Mouse (Mus musculus) MEL (cell line): ENCODE data around the gene Cep295nl. TPM values are rescaled to one million over a fixed set of nuclear protein-coding genes. Genes with fewer than 3 reads are reported as not detected.

Source experiments
- DNase-seq: peaks from one replicate; pipeline ENCODE4 v3.0.0; 2011; ENCODE audit warnings: low read depth, low spot score
- H3K27ac ChIP-seq: 2 replicates; pipeline ENCODE4 v1.5.1; 2012; ENCODE audit warnings: low read depth, mild to moderate bottlenecking, control low read depth, low read length, moderate library complexity; ENCODE audit not compliant: control insufficient read depth
- H3K27me3 ChIP-seq, 2 experiments: fragments of 150-350 bp in 1 of 2; sonication (generic) in 1 of 2; 2 replicates each; pipeline ENCODE4 v1.6.1; 2012; ENCODE audit warnings: low read length in 2 of 2, mild to moderate bottlenecking in 2 of 2, improper control_type of control experiment in 1 of 2, moderate library complexity in 1 of 2; ENCODE audit not compliant: insufficient read depth in 2 of 2, control insufficient read depth in 1 of 2
- H3K36me3 ChIP-seq, 2 experiments: 2 replicates each; pipeline ENCODE4 v1.6.1; 2012 to 2014; ENCODE audit warnings: low read length in 2 of 2, improper control_type of control experiment in 1 of 2, inconsistent platforms in 1 of 2, mild to moderate bottlenecking in 1 of 2; ENCODE audit not compliant: insufficient read depth in 2 of 2, control insufficient read depth in 1 of 2
- H3K4me1 ChIP-seq, 2 experiments: fragments of 150-350 bp in 1 of 2; sonication (generic) in 1 of 2; 2 replicates each; pipeline ENCODE4 v1.6.1; 2012; ENCODE audit warnings: low read length in 2 of 2, improper control_type of control experiment in 1 of 2, mild to moderate bottlenecking in 1 of 2; ENCODE audit not compliant: insufficient read depth in 2 of 2, control insufficient read depth in 1 of 2
- H3K4me3 ChIP-seq, 2 experiments: fragments of 150-350 bp in 1 of 2; sonication (generic) in 1 of 2; 2 replicates each; pipeline ENCODE4 v1.5.1; 2012; ENCODE audit warnings: low read depth in 2 of 2, low read length in 2 of 2, mild to moderate bottlenecking in 2 of 2, moderate library complexity in 2 of 2, control low read depth in 1 of 2, improper control_type of control experiment in 1 of 2; ENCODE audit not compliant: control insufficient read depth in 1 of 2, insufficient read depth in 1 of 2
- H3K79me2 ChIP-seq: 2 replicates; pipeline ENCODE4 v1.6.1; 2012; ENCODE audit warnings: mild to moderate bottlenecking, low read length, moderate library complexity; ENCODE audit not compliant: control insufficient read depth, poor library complexity, insufficient read depth
- H3K9ac ChIP-seq: 2 replicates; pipeline ENCODE4 v1.6.1; 2012; ENCODE audit warnings: low read depth, mild to moderate bottlenecking, control low read depth, low read length, moderate library complexity; ENCODE audit not compliant: control insufficient read depth, poor library complexity, severe bottlenecking
- H3K9me3 ChIP-seq: fragments of 150-350 bp; sonication (generic); replicated peaks from 2 replicates; pipeline ENCODE4 v1.6.1; 2012; ENCODE audit warnings: mild to moderate bottlenecking, low read length, improper control_type of control experiment, moderate library complexity; ENCODE audit not compliant: insufficient read depth
- BHLHE40 ChIP-seq: IDR thresholded peaks from 2 replicates; pipeline ENCODE4 v1.6.1; 2012; ENCODE audit warnings: low read depth, mild to moderate bottlenecking, inconsistent platforms, low read length, improper control_type of control experiment, borderline replicate concordance
- CHD2 ChIP-seq: IDR thresholded peaks from 2 replicates; pipeline ENCODE4 v1.6.1; 2011; ENCODE audit warnings: low read length, improper control_type of control experiment
- E2F4 ChIP-seq: IDR thresholded peaks from 2 replicates; pipeline ENCODE4 v1.6.1; 2011; ENCODE audit warnings: low read depth, low read length, improper control_type of control experiment, borderline replicate concordance
- ETS1 ChIP-seq: IDR thresholded peaks from 2 replicates; pipeline ENCODE4 v1.6.1; 2012; ENCODE audit warnings: low read depth, mild to moderate bottlenecking, inconsistent platforms, low read length, improper control_type of control experiment, moderate library complexity
- GABPA ChIP-seq: IDR thresholded peaks from 2 replicates; pipeline ENCODE4 v1.6.1; 2012; ENCODE audit warnings: low read depth, mild to moderate bottlenecking, inconsistent platforms, low read length, improper control_type of control experiment, moderate library complexity
- HCFC1 ChIP-seq: IDR thresholded peaks from 2 replicates; pipeline ENCODE4 v1.6.1; 2012; ENCODE audit warnings: low read depth, mild to moderate bottlenecking, inconsistent platforms, low read length, improper control_type of control experiment, moderate library complexity
- MAFK ChIP-seq: IDR thresholded peaks from 2 replicates; pipeline ENCODE4 v1.6.1; 2011; ENCODE audit warnings: low read depth, mild to moderate bottlenecking, low read length, improper control_type of control experiment, borderline replicate concordance
- MAX ChIP-seq: IDR thresholded peaks from 2 replicates; pipeline ENCODE4 v1.6.1; 2011; ENCODE audit warnings: low read length, improper control_type of control experiment
- MAZ ChIP-seq: IDR thresholded peaks from 2 replicates; pipeline ENCODE4 v1.6.1; 2012; ENCODE audit warnings: low read depth, mild to moderate bottlenecking, inconsistent platforms, low read length, improper control_type of control experiment
- MEF2A ChIP-seq: IDR thresholded peaks from 2 replicates; pipeline ENCODE4 v1.6.1; 2014; ENCODE audit warnings: low read depth, mild to moderate bottlenecking, inconsistent platforms, low read length, improper control_type of control experiment; ENCODE audit not compliant: poor library complexity, insufficient replicate concordance, severe bottlenecking; ENCODE audit errors: extremely low read depth
- MXI1 ChIP-seq: IDR thresholded peaks from 2 replicates; pipeline ENCODE4 v1.6.1; 2011; ENCODE audit warnings: mild to moderate bottlenecking, low read depth, low read length, improper control_type of control experiment
- MYB ChIP-seq: IDR thresholded peaks from 2 replicates; pipeline ENCODE4 v1.6.1; 2011; ENCODE audit warnings: mild to moderate bottlenecking, low read depth, low read length, improper control_type of control experiment
- MYC ChIP-seq: IDR thresholded peaks from 2 replicates; pipeline ENCODE4 v1.6.1; 2011; ENCODE audit warnings: low read depth, mild to moderate bottlenecking, low read length, improper control_type of control experiment, moderate library complexity
- NELFE ChIP-seq: IDR thresholded peaks from 2 replicates; pipeline ENCODE4 v1.6.1; 2011; ENCODE audit warnings: low read depth, low read length, improper control_type of control experiment
- NRF1 ChIP-seq: IDR thresholded peaks from 2 replicates; pipeline ENCODE4 v1.6.1; 2014; ENCODE audit warnings: low read depth, mild to moderate bottlenecking, inconsistent platforms, low read length, improper control_type of control experiment, moderate library complexity; ENCODE audit not compliant: poor library complexity, insufficient read depth, severe bottlenecking
- POLR2A ChIP-seq, 2 experiments: IDR thresholded peaks; 2 replicates each; pipeline ENCODE4 v1.6.1; 2011 to 2012; ENCODE audit warnings: low read length in 2 of 2, mild to moderate bottlenecking in 2 of 2, control low read depth in 1 of 2, improper control_type of control experiment in 1 of 2, low read depth in 1 of 2, moderate library complexity in 1 of 2; ENCODE audit not compliant: control insufficient read depth in 1 of 2, insufficient read depth in 1 of 2, poor library complexity in 1 of 2
- POLR2AphosphoS2 ChIP-seq: IDR thresholded peaks from 2 replicates; pipeline ENCODE4 v1.6.1; 2011; ENCODE audit warnings: low read length, improper control_type of control experiment
- RAD21 ChIP-seq: IDR thresholded peaks from 2 replicates; pipeline ENCODE4 v1.6.1; 2011; ENCODE audit warnings: mild to moderate bottlenecking, low read depth, low read length, improper control_type of control experiment
- SIN3A ChIP-seq: IDR thresholded peaks from 2 replicates; pipeline ENCODE4 v1.6.1; 2012; ENCODE audit warnings: low read length, improper control_type of control experiment, inconsistent platforms
- TAL1 ChIP-seq: IDR thresholded peaks from 2 replicates; pipeline ENCODE4 v1.6.1; 2012; ENCODE audit warnings: mild to moderate bottlenecking, inconsistent platforms, low read length, moderate library complexity, mixed read lengths
- ZKSCAN1 ChIP-seq: IDR thresholded peaks from 2 replicates; pipeline ENCODE4 v1.6.1; 2012; ENCODE audit warnings: low read depth, mild to moderate bottlenecking, inconsistent platforms, low read length, improper control_type of control experiment, moderate library complexity
- ZMIZ1 ChIP-seq: IDR thresholded peaks from 2 replicates; pipeline ENCODE4 v1.6.1; 2012; ENCODE audit warnings: low read depth, mild to moderate bottlenecking, inconsistent platforms, low read length, improper control_type of control experiment, moderate library complexity
- polyA plus RNA-seq, 2 experiments: library from polyadenylated mRNA; stranded (reverse) in 1 of 2; unstranded in 1 of 2; fragments of >175 nt in 1 of 2; fragments of >200 nt in 1 of 2; gene quantifications; 2 replicates each; pipeline versions ENCODE4 v1.2.1 to v1.2.4; 2012; ENCODE audit warnings: low replicate concordance in 2 of 2, low read depth in 1 of 2; ENCODE audit not compliant: insufficient read length in 2 of 2, insufficient read depth in 1 of 2, missing spikeins in 1 of 2
- total RNA-seq: library from RNA; depleted of rRNA; stranded (reverse); fragments of 300-350 nt; gene quantifications from 2 replicates; pipeline ENCODE4 v1.2.3, GENCODE M21; 2012

Gene Cep295nl
- total and polyA plus RNA-seq, 3 experiments = not detected

DNA sequence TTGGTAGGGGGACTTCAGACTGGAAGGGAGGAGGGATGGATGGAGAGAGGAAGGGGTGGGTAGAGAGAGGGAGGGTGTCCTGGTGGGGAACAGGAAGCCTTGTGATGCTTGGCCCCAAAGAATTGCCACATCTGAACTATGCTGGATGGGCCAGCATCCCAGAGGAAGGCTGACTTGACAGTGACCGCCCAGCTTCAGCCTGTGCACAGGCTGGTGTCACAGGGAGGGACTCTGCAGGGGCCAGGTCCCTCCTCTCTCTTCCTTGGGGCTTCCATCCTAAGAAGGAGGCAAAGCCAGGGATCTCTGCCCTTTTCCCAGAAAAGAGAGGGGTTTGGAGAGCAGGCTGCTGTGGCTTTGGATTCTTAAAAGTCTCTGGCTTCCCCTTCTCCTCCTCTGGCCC, 20.2 kb upstream of the Cep295nl start:
- peaks cover 0 to 5% of the 10 kb centered on the region in 2 experiments; a peak in 3 of 4 replicates for H3K27me3 ChIP-seq
- no peak overlapping the region for H3K9ac ChIP-seq
- no peaks in the 10 kb centered on the region for H3K9me3 ChIP-seq
- H3K36me3 ChIP-seq = no peaks in the 10 kb centered on the region
- DNase-seq = no peak
- TF ChIP-seq HCFC1 = no peak
- no peak for TF ChIP-seq POLR2A (IDR thresholded peaks at IDR 0.05; ENCODE audit: control insufficient read depth in 1 of 2, insufficient read depth in 1 of 2, low read depth in 1 of 2, low read length in 2 of 2, poor library complexity in 1 of 2)
- no peak for TF ChIP-seq RAD21
- TF ChIP-seq TAL1 = no peak
- TF ChIP-seq MYC = no peak
- TF ChIP-seq GABPA = no peak
- TF ChIP-seq MAFK = no peak
- no peak for TF ChIP-seq E2F4
- TF ChIP-seq CHD2 = no peak
- TF ChIP-seq NELFE = no peak
- TF ChIP-seq MAX = no peak
- no peak for TF ChIP-seq BHLHE40
- TF ChIP-seq SIN3A = no peak
- no peak for TF ChIP-seq MYB
- TF ChIP-seq NRF1 = no peak
- TF ChIP-seq ZKSCAN1 = no peak
- no peak for TF ChIP-seq MEF2A
- no peak for TF ChIP-seq MXI1
- no peak for TF ChIP-seq POLR2AphosphoS2
- TF ChIP-seq MAZ = no peak
- no peaks in the 10 kb centered on the region for H3K4me1 ChIP-seq
- H3K4me3 ChIP-seq = no peak overlapping the region
- no peaks in the 10 kb centered on the region for H3K79me2 ChIP-seq
- no peak overlapping the region for H3K27ac ChIP-seq

DNA sequence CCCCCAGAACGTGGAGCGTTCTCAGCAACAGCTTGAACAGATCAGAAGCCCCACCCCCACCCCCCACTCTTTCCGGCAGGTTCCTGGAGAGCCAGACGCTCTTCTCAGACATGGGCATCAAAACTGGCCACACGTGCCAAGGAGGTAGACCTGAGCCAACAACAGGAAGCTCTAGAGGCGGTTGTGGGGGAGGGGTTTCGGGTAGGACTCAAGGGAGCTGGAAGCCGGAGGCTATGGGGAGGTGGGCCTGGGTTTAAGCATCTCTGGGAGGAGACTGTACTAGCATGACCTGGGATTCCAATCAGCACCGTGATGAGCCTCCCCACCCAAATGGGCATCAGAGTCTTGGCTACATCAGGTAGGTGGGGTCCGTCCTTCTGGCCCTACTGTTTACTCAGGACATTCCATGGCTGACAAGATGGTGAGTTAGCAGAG, 18.6 kb upstream of the Cep295nl start:
- peaks cover 0 to 5% of the 10 kb centered on the region in 2 experiments; a peak in 3 of 4 replicates for H3K27me3 ChIP-seq

More for the DNA sequence above, 18.6 kb upstream of the Cep295nl start:
- no peak for TF ChIP-seq MYB
- TF ChIP-seq ETS1 = no peak
- TF ChIP-seq HCFC1 = no peak
- TF ChIP-seq BHLHE40 = no peak
- no peak for TF ChIP-seq ZMIZ1
- no peaks in the 10 kb centered on the region for H3K79me2 ChIP-seq
- DNase-seq = no peak
- no peak overlapping the region for H3K4me3 ChIP-seq
- H3K9ac ChIP-seq = no peak overlapping the region
- no peaks in the 10 kb centered on the region for H3K9me3 ChIP-seq
- H3K4me1 ChIP-seq = no peaks in the 10 kb centered on the region
- H3K27ac ChIP-seq = no peak overlapping the region
- no peaks in the 10 kb centered on the region for H3K36me3 ChIP-seq
